Mouse (Mus musculus): Measurements from ENCODE around the gene Armc12. TPM values are rescaled to one million over a fixed set of nuclear protein-coding genes. Genes with fewer than 3 reads are reported as not detected.

The Armc12 gene
- polyA plus RNA-seq, 1 experiment from 2014 or later, result not detected

DNA sequence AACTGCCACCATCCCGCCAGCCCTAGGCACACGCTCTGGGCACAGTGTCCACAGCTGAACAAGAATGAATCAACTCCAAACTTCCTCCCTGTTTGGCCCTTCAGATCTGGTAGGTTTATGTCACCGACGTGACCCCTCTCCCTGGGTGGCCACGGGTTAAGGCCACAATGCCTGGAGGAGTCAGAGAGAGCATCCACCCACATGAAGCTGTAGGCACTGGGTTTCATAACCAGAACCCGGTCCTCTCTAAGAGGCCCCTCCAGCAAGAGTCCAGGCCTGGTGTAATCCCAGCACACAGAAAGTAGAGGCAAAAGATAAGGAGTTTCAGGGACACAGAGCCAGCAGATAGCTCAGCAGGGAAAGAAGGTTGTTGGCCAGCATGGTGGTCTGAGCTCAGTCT is 26.4 kb upstream of the Armc12 start:
- H3K9me3 ChIP-seq (ENCODE audit: low read length), result no peaks in the 10 kb centered on the region
- no peak overlapping the region for H3K4me3 ChIP-seq (ENCODE audit: low read depth, low read length)
- H3K27me3 ChIP-seq (ENCODE audit: insufficient read depth, low read length), result no peaks in the 10 kb centered on the region
- no peak for ATAC-seq
- no peaks in the 10 kb centered on the region for H3K36me3 ChIP-seq (replicated peaks; ENCODE audit: insufficient read depth, low read length)
- DNase-seq, result no peak
- no peaks in the 10 kb centered on the region for H3K4me1 ChIP-seq (ENCODE audit: insufficient read depth)
- 74% methylated on average over 6 of the region's 6 CpGs for WGBS (ENCODE audit: insufficient replicate concordance)
- H3K9ac ChIP-seq (replicated peaks), result no peak overlapping the region
- H3K4me2 ChIP-seq (ENCODE audit: low read depth, low read length), result no peak overlapping the region
- no peak for TF ChIP-seq EP300 (IDR thresholded peaks at IDR 0.05; ENCODE audit: low read depth)
- TF ChIP-seq CTCF (IDR thresholded peaks at IDR 0.05; ENCODE audit: low read depth), result no peak
- no peak overlapping the region for H3K27ac ChIP-seq (ENCODE audit: low read depth)

DNA sequence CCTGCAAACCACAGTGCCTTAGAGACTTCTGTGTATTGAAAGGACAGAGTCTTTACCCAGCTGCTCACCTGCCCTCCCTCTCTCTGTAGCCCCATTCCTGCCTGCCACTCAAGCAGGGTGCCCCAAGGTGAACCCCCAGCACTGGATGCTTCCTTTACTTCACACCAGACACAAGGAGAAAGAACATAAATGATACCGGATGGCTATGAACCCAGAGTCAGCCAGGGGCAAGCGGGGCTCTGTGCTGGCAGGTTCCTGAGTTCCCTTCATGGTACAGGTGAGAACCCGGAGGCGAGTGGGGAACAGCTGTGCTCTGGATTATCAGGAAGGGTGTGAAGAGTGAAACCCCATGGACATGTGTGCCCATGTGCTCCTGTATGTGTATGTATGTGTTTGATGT is 25.0 kb upstream of the Armc12 start:
- ATAC-seq (no peak), DNase-seq (no peak)
- TF ChIP-seq CTCF (IDR thresholded peaks at IDR 0.05; ENCODE audit: low read depth), result no peak
- no peak for TF ChIP-seq EP300 (IDR thresholded peaks at IDR 0.05; ENCODE audit: low read depth)
- Histone ChIP-seq H3K4me1 (ENCODE audit: insufficient read depth) (peaks cover 4% of the 10 kb centered on the region), H3K27ac (ENCODE audit: low read depth) (no peak overlapping the region), H3K9ac (replicated peaks) (no peak overlapping the region), H3K9me3 (ENCODE audit: low read length) (no peaks in the 10 kb centered on the region), H3K27me3 (ENCODE audit: insufficient read depth, low read length) (no peaks in the 10 kb centered on the region), H3K4me2 (ENCODE audit: low read depth, low read length) (no peak overlapping the region), H3K36me3 (replicated peaks; ENCODE audit: insufficient read depth, low read length) (no peaks in the 10 kb centered on the region), H3K4me3 (ENCODE audit: low read depth, low read length) (no peak overlapping the region)
- 82% methylated on average over 4 of the region's 4 CpGs for WGBS (ENCODE audit: insufficient replicate concordance)

DNA sequence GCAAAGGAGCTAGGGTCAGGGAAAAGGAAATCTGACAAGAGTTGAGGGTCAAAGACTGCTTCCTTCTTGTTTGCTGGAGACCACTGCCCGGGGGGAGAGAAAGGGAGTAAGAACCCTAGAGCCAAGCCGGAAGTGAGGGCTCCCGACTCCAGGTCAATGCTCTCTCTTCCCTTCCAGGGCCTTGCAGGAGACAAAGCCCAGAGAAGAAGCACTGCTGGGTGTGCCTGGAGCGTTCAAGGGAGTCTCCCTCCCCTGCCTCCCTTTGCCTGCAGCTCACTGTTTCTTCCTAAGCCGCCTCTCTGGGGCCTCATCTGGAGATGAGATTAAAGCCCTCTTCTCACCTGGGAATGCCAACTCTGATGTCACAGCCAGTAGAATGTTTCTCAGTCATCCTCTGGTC is 23.7 kb upstream of the Armc12 start:
- Histone ChIP-seq H3K36me3 (replicated peaks; ENCODE audit: insufficient read depth, low read length) (no peaks in the 10 kb centered on the region), H3K27me3 (ENCODE audit: insufficient read depth, low read length) (no peaks in the 10 kb centered on the region), H3K9me3 (ENCODE audit: low read length) (no peaks in the 10 kb centered on the region), H3K4me3 (ENCODE audit: low read depth, low read length) (no peak overlapping the region), H3K9ac (replicated peaks) (no peak overlapping the region), H3K4me2 (ENCODE audit: low read depth, low read length) (no peak overlapping the region), H3K27ac (ENCODE audit: low read depth) (0 out of 2 replicates have a peak overlapping the region, but pooled peaks have one; percentile 32), H3K4me1 (ENCODE audit: insufficient read depth) (peaks cover 10% of the 10 kb centered on the region)
- TF ChIP-seq EP300 (IDR thresholded peaks at IDR 0.05; ENCODE audit: low read depth) (no peak), CTCF (IDR thresholded peaks at IDR 0.05; ENCODE audit: low read depth) (no peak)
- ATAC-seq, result no peak
- 53% methylated on average over 5 of the region's 5 CpGs for WGBS (ENCODE audit: insufficient replicate concordance)
- no peak for DNase-seq

DNA sequence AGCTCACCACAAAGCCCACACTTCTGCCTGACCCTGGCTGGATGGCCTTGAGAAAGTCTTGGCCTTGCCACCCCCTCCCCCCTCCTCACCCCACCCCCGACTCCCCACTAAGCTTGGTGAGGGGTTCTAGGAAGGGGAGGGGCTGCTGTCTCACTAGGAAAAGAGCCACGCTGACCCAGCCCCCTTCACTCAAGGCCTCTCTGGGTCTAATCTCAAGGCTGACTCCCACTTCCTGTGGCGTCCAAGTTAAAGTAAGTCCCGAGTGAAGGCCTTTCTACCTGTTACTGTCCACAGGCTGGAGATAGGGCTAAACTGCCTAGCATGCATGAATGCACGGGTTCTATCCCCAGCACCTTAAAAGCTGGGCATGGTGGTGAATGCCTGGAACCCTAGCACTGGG is 23.1 kb upstream of the Armc12 start:
- no peak for ATAC-seq
- 38% methylated on average over 4 of the region's 5 CpGs for WGBS (ENCODE audit: insufficient replicate concordance)
- Histone ChIP-seq H3K27me3 (ENCODE audit: insufficient read depth, low read length) (no peaks in the 10 kb centered on the region), H3K4me1 (ENCODE audit: insufficient read depth) (peaks cover 16% of the 10 kb centered on the region), H3K4me2 (ENCODE audit: low read depth, low read length) (no peak overlapping the region), H3K4me3 (ENCODE audit: low read depth, low read length) (no peak overlapping the region), H3K9me3 (ENCODE audit: low read length) (no peaks in the 10 kb centered on the region), H3K36me3 (replicated peaks; ENCODE audit: insufficient read depth, low read length) (no peaks in the 10 kb centered on the region), H3K27ac (ENCODE audit: low read depth) (0 out of 2 replicates have a peak overlapping the region, but pooled peaks have one; percentile 32), H3K9ac (replicated peaks) (no peak overlapping the region)
- no peak for TF ChIP-seq EP300 (IDR thresholded peaks at IDR 0.05; ENCODE audit: low read depth)
- TF ChIP-seq CTCF (IDR thresholded peaks at IDR 0.05; ENCODE audit: low read depth), result no peak
- no peak for DNase-seq

DNA sequence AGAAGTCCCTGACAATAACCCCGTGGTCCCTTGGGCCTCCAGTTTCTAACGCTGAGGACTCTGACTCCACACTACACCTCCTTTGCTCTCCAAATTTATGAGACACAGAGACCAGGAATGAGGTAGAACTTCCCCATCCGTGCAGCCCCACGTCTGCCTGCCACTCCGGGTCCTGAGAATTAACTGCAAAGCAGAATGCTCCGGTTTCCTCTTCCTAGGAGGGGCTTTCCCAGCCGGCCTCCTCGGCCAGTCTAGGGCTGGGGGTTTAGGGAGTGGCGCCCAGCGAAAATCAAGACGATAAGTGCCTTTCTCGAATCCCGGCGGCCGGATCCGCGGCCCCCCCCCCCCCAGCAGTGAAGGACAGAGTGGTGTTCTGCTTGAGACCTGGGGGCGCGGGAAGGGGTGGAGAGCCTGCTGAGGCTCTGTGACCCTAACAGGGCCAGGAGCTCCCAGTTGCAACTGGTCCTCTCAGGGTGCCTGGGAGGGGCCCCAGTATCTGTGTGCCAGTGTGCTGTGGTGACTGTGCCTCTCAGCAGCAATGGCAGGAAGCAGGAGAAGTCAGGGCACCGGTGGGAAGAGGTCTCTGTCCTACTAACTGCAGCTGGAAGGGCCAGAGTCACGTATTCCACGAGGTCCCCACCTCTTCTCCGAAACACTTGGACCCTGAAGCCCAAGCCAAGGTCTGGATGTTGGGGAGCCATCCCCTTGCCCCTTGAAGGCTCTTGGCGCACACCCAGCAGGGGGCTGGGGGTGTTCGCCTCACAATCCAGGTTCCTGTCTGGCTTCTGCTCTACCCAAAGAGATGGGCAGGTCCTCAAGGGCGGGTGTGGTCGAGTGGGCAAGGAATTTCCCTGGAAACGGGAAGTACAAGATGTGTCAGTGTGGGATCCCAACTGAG is 19.9 kb upstream of the Armc12 start:
- H3K4me3 ChIP-seq (ENCODE audit: low read depth, low read length), result 0 out of 2 replicates have a peak overlapping the region, but pooled peaks have one; percentile 10
- H3K27me3 ChIP-seq (ENCODE audit: insufficient read depth, low read length), result no peaks in the 10 kb centered on the region
- H3K9ac ChIP-seq (replicated peaks), result peak overlapping the region; percentile 53
- peak overlapping the region; percentile 55 for H3K4me2 ChIP-seq (ENCODE audit: low read depth, low read length)
- no peaks in the 10 kb centered on the region for H3K9me3 ChIP-seq (ENCODE audit: low read length)
- no peak for ATAC-seq
- H3K27ac ChIP-seq (ENCODE audit: low read depth), result peak overlapping the region; percentile 64
- WGBS (ENCODE audit: insufficient replicate concordance), result 17% methylated on average over 20 of the region's 28 CpGs
- no peak for DNase-seq
- TF ChIP-seq CTCF (IDR thresholded peaks at IDR 0.05; ENCODE audit: low read depth) (no peak), EP300 (IDR thresholded peaks at IDR 0.05; ENCODE audit: low read depth) (no peak)
- H3K36me3 ChIP-seq (replicated peaks; ENCODE audit: insufficient read depth, low read length), result no peaks in the 10 kb centered on the region
- peaks cover 45% of the 10 kb centered on the region for H3K4me1 ChIP-seq (ENCODE audit: insufficient read depth)

DNA sequence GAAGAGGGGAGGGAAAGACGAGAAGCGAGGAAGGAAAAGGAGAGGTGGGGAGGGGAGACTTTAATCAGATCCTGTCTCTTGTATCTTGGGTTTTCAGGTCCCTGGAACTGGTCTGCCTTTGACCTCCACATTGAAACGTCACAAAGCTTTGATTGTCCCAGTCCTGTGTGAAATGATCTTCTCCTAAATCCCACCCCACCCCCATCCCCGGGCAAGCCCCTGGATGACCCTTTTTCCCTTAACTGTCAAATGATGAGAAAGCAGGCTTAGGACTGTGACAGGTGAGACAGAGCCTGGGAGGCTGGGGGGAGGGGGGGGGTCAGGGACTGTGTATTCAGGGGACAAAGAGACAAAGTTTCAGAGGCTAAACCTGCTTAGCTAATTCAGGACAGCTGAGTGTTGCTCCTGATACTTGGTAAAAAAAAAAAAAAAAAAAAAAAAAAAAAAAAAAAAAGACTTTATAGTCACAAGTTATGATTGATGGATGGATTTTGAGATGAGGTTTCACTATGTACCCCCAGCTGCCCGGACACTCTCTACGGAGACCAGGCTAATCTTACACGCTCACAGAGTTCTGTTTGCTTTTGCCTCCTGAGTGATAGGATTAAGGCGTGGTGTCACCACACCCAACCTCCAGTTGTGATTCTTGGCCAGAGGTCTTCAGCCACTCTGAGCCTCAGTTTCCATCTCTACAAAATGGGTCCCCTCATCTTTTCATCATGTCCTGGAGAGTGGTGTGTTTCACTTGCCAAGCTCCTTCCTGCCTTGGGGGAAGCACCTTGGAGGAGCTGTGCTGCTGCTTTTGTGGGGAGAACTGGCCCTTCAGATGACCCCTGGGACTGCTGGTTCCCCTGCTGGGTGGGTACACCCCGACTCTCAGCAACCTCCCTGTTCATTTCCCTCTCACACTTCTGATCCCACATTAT is 18.7 kb upstream of the Armc12 start:
- Histone ChIP-seq H3K36me3 (replicated peaks; ENCODE audit: insufficient read depth, low read length) (no peaks in the 10 kb centered on the region), H3K27ac (ENCODE audit: low read depth) (peak overlapping the region; percentile 98), H3K9ac (replicated peaks) (peak overlapping the region; percentile 28), H3K27me3 (ENCODE audit: insufficient read depth, low read length) (no peaks in the 10 kb centered on the region), H3K4me2 (ENCODE audit: low read depth, low read length) (no peak overlapping the region; the same call in 1 of the 2 replicates), H3K9me3 (ENCODE audit: low read length) (no peaks in the 10 kb centered on the region), H3K4me1 (ENCODE audit: insufficient read depth) (peaks cover 56% of the 10 kb centered on the region), H3K4me3 (ENCODE audit: low read depth, low read length) (no peak overlapping the region)
- no peak for ATAC-seq
- no peak for TF ChIP-seq EP300 (IDR thresholded peaks at IDR 0.05; ENCODE audit: low read depth)
- TF ChIP-seq CTCF (IDR thresholded peaks at IDR 0.05; ENCODE audit: low read depth), result no peak
- WGBS (ENCODE audit: insufficient replicate concordance), result 32% methylated on average over 9 of the region's 9 CpGs
- DNase-seq, result no peak
